Mouse (Mus musculus) E14TG2a.4 (cell line): ENCODE data around the gene Top1.

Experiments
- CTCF ChIP-seq: conservative IDR thresholded peaks from 2 replicates; pipeline ENCODE4 v1.5.1; 2014; ENCODE audit warnings: low read length
- POU5F1 ChIP-seq: IDR thresholded peaks from 2 replicates; pipeline ENCODE4 v1.6.1; 2014; ENCODE audit warnings: low read length, borderline replicate concordance

- TF ChIP-seq CTCF (no peak), POU5F1 (no peak)
Measured at GRCm38 (mm10) chr2:160603154-160603933, 42.3 kb upstream of the Top1 start.
